Mouse (Mus musculus) right cerebral cortex, postnatal 4 days (tissue): ENCODE data around the gene Plcxd1.
"Not testable (repeated sequence)": the region's sequence is repeated elsewhere in the genome, so short reads cannot be mapped to it uniquely, and the experiment has no call there.

Experiments
- DNase-seq: peaks from one replicate; pipeline ENCODE4 v3.0.0-alpha.2; 2022

The Plcxd1 gene

GRCm38 (mm10) chr5:110099656-110100580, at the start of gene Plcxd1:
Gene Plcxd1 (plus strand): TSS chr5:110099969.
- DNase-seq: peak; percentile 10

- DNase-seq: peak; percentile 71
Measured at GRCm38 (mm10) chr5:110057637-110058408, 41.9 kb upstream of the Plcxd1 start.

- DNase-seq: not testable (repeated sequence)
Measured at GRCm38 (mm10) chr5:110072413-110072812, 27.4 kb upstream of the Plcxd1 start, which contains the start of gene Gm17655. Gene Gm17655 (minus strand): TSS chr5:110072513.

GRCm38 (mm10) chr5:110082961-110083360, 16.8 kb upstream of the Plcxd1 start:
- no peak for DNase-seq

- DNase-seq: no peak
Measured at GRCm38 (mm10) chr5:110086161-110086866, 13.5 kb upstream of the Plcxd1 start.

GRCm38 (mm10) chr5:110091546-110091945, 8.2 kb upstream of the Plcxd1 start:
- no peak for DNase-seq

GRCm38 (mm10) chr5:110094030-110094846, 5.5 kb upstream of the Plcxd1 start, which contains the start of gene Gm35315:
Gene Gm35315 (minus strand): TSS chr5:110094420.
- DNase-seq: peak; percentile 73

GRCm38 (mm10) chr5:110094847-110095213, 4.9 kb upstream of the Plcxd1 start:
- DNase-seq: no peak

GRCm38 (mm10) chr5:110098991-110099477, 735 bp upstream of the Plcxd1 start:
- no peak for DNase-seq

GRCm38 (mm10) chr5:110100921-110101631, 1.3 kb downstream of the Plcxd1 start:
- peak; percentile 37 for DNase-seq

GRCm38 (mm10) chr5:110101716-110102347, 2.1 kb downstream of the Plcxd1 start:
- DNase-seq: peak; percentile 73

- DNase-seq: peak; percentile 7
Measured at GRCm38 (mm10) chr5:110102429-110102828, 2.7 kb downstream of the Plcxd1 start.

- peak; percentile 5 for DNase-seq
Measured at GRCm38 (mm10) chr5:110102853-110103625, 3.3 kb downstream of the Plcxd1 start.

- DNase-seq: peak; percentile 7
Measured at GRCm38 (mm10) chr5:110103901-110104615, 4.3 kb downstream of the Plcxd1 start.

GRCm38 (mm10) chr5:110104616-110105380, 5.0 kb downstream of the Plcxd1 start:
- DNase-seq: peak; percentile 9

- DNase-seq: peak; percentile 26
Measured at GRCm38 (mm10) chr5:110106140-110106871, 6.5 kb downstream of the Plcxd1 start.

GRCm38 (mm10) chr5:110106901-110107564, 7.3 kb downstream of the Plcxd1 start:
- DNase-seq: peak; percentile 41
